Mouse (Mus musculus): ENCODE measurements around the gene Tmem236.

Gene Tmem236

GRCm38 (mm10) chr2:14249839-14250564 lies 75.7 kb downstream of the Tmem236 start:
- peak; percentile 3 for DNase-seq (ENCODE audit: low read depth, low spot score)

- peak; percentile 3 for DNase-seq (ENCODE audit: low read depth, low spot score)
Measured at GRCm38 (mm10) chr2:14251938-14252337, 77.6 kb downstream of the Tmem236 start.

- no peak for DNase-seq (ENCODE audit: low read depth, low spot score)
Measured at GRCm38 (mm10) chr2:14258345-14258850, 84.1 kb downstream of the Tmem236 start.

- no peak for DNase-seq (ENCODE audit: low read depth, low spot score)
Measured at GRCm38 (mm10) chr2:14262090-14262489, 87.8 kb downstream of the Tmem236 start.

- no peak for DNase-seq (ENCODE audit: low read depth, low spot score)
Measured at GRCm38 (mm10) chr2:14269160-14269559, 94.8 kb downstream of the Tmem236 start.

Measured in brain, adult 2 months (tissue).